Mouse (Mus musculus) ovary, postnatal 14 days (tissue): Measurements from ENCODE around the gene Trim9.
A peak's percentile ranks its signal among the peaks of the same experiment; 100 is the strongest.

Experiments used
- DNase-seq: peaks from one replicate; pipeline ENCODE4 v3.0.0; 2022; ENCODE audit warnings: low spot score

Trim9 gene

GRCm38 (mm10) chr12:70347202-70347841 lies at the start of gene Trim9:
TSS of gene Trim9 (minus strand) at chr12:70347614.
- DNase-seq: peak; percentile 93

GRCm38 (mm10) chr12:70395061-70395460 lies 47.6 kb upstream of the Trim9 start:
- no peak for DNase-seq

GRCm38 (mm10) chr12:70391236-70391635 lies 43.8 kb upstream of the Trim9 start:
- no peak for DNase-seq

GRCm38 (mm10) chr12:70374976-70375375 lies 27.6 kb upstream of the Trim9 start:
- DNase-seq: no peak

- DNase-seq: no peak
Observed at GRCm38 (mm10) chr12:70372874-70373273, 25.5 kb upstream of the Trim9 start.

- DNase-seq: no peak
Observed at GRCm38 (mm10) chr12:70369348-70369747, 21.9 kb upstream of the Trim9 start.

GRCm38 (mm10) chr12:70368820-70369219 lies 21.4 kb upstream of the Trim9 start:
- DNase-seq: no peak

GRCm38 (mm10) chr12:70367326-70368248 lies 20.2 kb upstream of the Trim9 start:
- DNase-seq: peak; percentile 7

- no peak for DNase-seq
Observed at GRCm38 (mm10) chr12:70363016-70363415, 15.6 kb upstream of the Trim9 start.

- no peak for DNase-seq
Observed at GRCm38 (mm10) chr12:70360276-70360675, 12.9 kb upstream of the Trim9 start.

- no peak for DNase-seq
Observed at GRCm38 (mm10) chr12:70359443-70359842, 12.0 kb upstream of the Trim9 start.

- no peak for DNase-seq
Observed at GRCm38 (mm10) chr12:70354926-70355325, 7.5 kb upstream of the Trim9 start.

GRCm38 (mm10) chr12:70350490-70350889 lies 3.1 kb upstream of the Trim9 start:
- no peak for DNase-seq

GRCm38 (mm10) chr12:70349788-70350187 lies 2.4 kb upstream of the Trim9 start:
- no peak for DNase-seq

- DNase-seq: no peak
Observed at GRCm38 (mm10) chr12:70348026-70348425, 612 bp upstream of the Trim9 start.

GRCm38 (mm10) chr12:70346139-70347026 lies 1.0 kb downstream of the Trim9 start:
- DNase-seq: peak; percentile 6

- no peak for DNase-seq
Observed at GRCm38 (mm10) chr12:70345531-70346138, 1.8 kb downstream of the Trim9 start.

GRCm38 (mm10) chr12:70335176-70335575 lies 12.2 kb downstream of the Trim9 start:
- no peak for DNase-seq

- DNase-seq: no peak
Observed at GRCm38 (mm10) chr12:70333253-70333805, 14.1 kb downstream of the Trim9 start.

- no peak for DNase-seq
Observed at GRCm38 (mm10) chr12:70329059-70329458, 18.4 kb downstream of the Trim9 start.

GRCm38 (mm10) chr12:70326956-70327355 lies 20.5 kb downstream of the Trim9 start:
- DNase-seq: no peak
